Mouse (Mus musculus): ENCODE data around the gene Tcf20. TPM values are rescaled to one million over a fixed set of nuclear protein-coding genes. Genes with fewer than 3 reads are reported as not detected.
A peak's percentile ranks its signal among the peaks of the same experiment; 100 is the strongest.

Gene Tcf20
- total RNA-seq, 2 experiments from 2014 or later = 238 to 241 TPM

GRCm38 (mm10) chr15:82928023-82928422 is 59.6 kb downstream of the Tcf20 start:
- no peak for DNase-seq (ENCODE audit: low spot score in 2 of 2)

- no peak for DNase-seq (ENCODE audit: low spot score in 2 of 2)
These were observed 60.6 kb downstream of the Tcf20 start for GRCm38 (mm10) chr15:82927057-82927456.

DNA sequence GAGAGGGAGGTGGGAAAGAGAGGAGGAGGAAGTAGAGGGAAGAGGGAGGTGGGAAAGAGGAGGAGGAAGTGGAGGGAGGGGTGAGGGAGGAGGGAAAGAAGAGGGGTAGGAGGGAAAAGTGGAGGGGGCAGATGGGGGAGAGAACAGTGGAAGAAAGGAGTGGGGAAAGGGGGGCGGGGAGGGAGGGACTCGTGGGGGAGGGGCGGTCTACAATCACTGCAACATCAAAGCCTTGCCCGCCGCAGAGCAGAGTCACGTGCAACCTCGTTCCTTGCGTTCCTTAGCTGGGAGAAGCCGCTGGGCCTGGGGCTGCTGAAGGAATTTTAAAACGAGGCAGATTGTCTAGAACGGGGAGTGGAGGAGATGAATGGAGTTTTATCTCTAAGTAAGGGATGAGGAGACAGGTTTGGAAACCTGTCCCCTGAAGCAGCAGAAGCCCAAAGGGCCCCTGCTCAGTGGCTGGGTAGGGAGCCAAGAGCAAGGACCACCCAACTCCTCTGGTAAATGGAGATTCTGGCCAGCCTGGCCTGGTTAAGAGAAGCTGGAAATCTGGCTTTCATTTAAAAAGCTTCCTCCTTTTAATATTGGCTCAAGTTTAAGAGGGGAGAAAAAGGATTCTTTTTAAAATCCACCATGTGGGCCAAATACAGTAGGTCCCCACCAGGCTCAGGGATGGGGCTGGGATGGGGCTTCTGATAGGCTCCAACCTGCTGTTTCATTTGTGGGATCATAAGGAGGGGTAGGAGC is 62.8 kb downstream of the Tcf20 start:
- DNase-seq (ENCODE audit: low spot score in 2 of 2) = no peak

GRCm38 (mm10) chr15:82923531-82923930 is 64.1 kb downstream of the Tcf20 start:
- no peak for DNase-seq (ENCODE audit: low spot score in 2 of 2)

DNA sequence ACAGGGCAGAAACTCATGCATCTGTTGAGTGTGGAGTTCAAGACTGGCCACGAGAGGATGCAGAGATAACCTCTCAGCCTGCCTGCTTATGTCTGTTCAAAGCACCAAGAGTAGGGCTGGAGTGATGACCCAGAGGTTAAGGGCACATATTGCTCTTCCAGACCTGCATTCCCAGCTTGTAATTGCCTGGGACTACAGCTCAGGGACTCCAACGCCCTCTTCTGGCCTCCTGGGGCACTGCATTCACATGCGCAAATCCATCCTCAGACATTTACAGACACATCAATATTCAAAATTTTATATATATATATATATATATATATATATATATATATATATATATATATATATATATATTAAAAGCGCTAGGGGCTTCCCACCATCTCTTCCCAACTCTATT is 64.9 kb downstream of the Tcf20 start:
- no peak for DNase-seq (ENCODE audit: low spot score in 2 of 2)

DNA sequence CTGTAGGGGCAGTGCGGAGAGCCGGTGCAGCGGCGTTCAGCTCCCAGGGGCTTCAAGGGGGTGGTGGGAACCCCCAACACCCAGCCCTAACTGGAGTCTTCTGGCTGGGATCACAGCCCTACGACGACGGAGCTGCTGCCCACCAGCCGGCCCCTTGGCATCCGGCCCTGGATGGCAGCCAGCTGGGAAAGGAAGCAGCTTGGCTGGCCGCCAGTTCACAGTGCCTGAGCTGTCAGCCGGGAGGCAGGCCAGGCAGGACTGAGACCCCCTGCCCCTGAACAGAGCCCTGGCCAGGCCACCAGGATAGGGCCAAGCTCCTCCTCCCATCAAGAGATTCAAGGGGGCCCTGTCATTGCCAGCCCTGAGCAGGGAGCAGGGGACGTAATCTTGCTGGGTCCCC is 65.6 kb downstream of the Tcf20 start:
- peak; percentile 81 to 83 for DNase-seq (ENCODE audit: low spot score in 2 of 2)

GRCm38 (mm10) chr15:82921559-82921958 is 66.1 kb downstream of the Tcf20 start:
- DNase-seq (ENCODE audit: low spot score in 2 of 2) = no peak

DNA sequence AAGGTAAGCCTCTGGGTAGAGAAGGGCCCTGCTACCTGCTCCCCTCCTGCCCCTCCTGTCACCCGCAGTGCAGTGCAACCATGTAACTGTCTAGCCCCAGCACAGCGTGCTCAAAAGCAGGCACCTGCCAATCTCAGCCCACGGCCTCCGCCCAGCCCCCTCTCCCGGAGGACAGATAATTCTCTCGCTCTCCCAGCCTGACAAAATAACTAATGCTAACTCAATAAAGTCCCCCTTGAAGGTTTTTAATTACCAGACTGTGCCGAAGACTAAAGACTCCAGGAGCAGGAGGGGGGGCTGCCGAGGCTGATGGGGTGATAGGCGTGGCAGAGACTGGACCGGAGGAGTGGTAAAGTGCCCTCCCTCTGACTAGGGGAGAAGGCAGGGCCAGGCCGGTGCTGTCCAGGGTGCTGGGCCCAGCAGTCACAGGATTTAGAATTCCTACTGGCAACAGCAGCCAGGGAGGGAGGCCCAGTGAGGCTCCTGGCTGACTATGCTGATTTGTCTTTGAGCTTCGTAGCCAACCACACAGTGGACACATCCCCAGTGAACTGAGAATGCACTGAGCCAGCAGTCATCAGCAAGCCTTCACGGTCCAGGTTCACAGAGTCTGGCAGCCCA is 66.7 kb downstream of the Tcf20 start:
- peak in 1 of 2 experiments; percentile 51 for DNase-seq (ENCODE audit: low spot score in 2 of 2)

GRCm38 (mm10) chr15:82917965-82918364 is 69.7 kb downstream of the Tcf20 start:
- DNase-seq (ENCODE audit: low spot score in 2 of 2) = no peak

- peak; percentile 81 to 89 for DNase-seq (ENCODE audit: low spot score in 2 of 2)
These were observed 70.3 kb downstream of the Tcf20 start for GRCm38 (mm10) chr15:82917207-82917844.

DNA sequence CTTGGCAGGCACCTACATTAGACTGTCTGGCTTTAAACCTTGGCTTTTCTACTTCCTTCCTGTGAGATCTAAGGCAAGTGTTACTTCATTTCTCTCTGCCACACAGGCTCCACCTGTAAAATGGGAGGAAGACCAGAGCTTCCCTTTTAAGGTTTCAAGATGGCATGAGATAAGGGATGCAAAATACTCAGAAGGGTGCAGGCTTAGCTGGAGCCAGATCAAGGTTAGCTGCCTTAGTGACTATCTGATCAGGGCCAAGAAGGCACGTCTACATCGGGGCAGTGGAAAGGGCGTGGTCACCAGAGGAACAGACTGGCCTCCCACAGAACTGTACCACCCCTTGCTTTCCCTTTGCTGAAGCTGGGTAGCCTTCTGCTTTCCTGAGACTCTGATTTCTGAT is 73.2 kb downstream of the Tcf20 start:
- DNase-seq (ENCODE audit: low spot score in 2 of 2) = no peak

DNA sequence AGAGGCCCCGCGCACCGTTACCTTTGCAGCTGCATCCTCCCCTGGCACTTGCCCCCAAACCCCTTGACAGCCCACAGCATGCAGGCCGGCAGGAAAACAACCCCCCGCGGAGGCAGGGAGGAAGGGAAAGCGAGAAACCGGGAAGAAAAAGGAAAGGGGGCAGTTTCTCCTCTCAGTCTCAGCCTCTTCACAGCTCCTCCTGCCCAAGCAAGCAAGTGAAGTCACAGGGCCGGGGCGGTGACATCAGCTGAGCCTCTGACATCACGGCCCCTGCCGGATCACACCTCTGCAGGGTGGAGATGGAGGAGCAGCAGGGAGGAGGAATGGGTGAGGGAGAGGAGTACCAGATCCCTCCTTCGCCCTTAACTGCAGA is 75.7 kb downstream of the Tcf20 start:
- DNase-seq (ENCODE audit: low spot score in 2 of 2) = no peak

GRCm38 (mm10) chr15:82911001-82911964 is 76.4 kb downstream of the Tcf20 start:
- no peak for DNase-seq (ENCODE audit: low spot score in 2 of 2)

- DNase-seq (ENCODE audit: low spot score in 2 of 2) = no peak
These were observed 77.1 kb downstream of the Tcf20 start for GRCm38 (mm10) chr15:82910596-82910995.

DNA sequence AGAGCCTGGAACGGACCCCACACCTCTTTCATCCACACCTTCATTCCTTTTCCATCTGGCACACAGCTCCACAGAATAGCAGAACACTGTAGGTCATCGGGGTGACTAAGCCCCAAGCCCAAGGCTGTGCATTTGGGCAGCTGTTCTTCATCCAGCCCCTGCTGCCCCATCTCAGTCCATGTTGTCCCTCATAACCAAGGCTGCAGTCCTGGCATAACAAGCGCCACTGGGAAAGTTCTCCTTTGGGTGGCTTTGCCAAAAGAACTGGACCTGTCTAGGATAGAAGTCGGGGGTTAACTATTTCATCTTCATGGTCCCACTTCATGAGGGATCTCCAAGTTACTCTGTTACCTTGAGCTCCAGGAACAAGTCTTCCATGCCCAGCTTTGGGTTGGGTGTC is 77.9 kb downstream of the Tcf20 start:
- no peak for DNase-seq (ENCODE audit: low spot score in 2 of 2)

- DNase-seq (ENCODE audit: low spot score in 2 of 2) = no peak
These were observed 79.2 kb downstream of the Tcf20 start for GRCm38 (mm10) chr15:82908521-82908920.

DNA sequence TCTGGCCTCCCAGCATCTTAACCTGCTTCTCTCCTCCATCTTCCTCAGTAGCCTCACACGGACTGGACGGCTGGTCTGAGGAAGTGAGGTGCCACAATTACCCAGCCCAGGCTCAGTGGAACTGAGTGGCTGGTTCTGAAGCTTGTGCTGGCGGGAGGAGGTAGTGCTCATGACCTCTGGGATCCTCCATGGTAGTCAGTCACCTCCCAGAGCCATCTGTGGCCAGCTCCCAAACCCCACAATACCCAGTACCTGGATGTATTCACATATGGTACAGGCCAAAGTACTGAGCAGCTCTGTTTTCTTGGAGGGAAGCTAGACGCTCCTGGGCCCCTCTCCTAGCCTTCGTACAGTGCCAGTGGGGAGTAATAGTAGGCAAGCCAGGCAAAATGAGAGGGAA is 80.4 kb downstream of the Tcf20 start:
- DNase-seq (ENCODE audit: low spot score in 2 of 2) = no peak

GRCm38 (mm10) chr15:82906574-82907061 is 81.1 kb downstream of the Tcf20 start:
- no peak for DNase-seq (ENCODE audit: low spot score in 2 of 2)

DNA sequence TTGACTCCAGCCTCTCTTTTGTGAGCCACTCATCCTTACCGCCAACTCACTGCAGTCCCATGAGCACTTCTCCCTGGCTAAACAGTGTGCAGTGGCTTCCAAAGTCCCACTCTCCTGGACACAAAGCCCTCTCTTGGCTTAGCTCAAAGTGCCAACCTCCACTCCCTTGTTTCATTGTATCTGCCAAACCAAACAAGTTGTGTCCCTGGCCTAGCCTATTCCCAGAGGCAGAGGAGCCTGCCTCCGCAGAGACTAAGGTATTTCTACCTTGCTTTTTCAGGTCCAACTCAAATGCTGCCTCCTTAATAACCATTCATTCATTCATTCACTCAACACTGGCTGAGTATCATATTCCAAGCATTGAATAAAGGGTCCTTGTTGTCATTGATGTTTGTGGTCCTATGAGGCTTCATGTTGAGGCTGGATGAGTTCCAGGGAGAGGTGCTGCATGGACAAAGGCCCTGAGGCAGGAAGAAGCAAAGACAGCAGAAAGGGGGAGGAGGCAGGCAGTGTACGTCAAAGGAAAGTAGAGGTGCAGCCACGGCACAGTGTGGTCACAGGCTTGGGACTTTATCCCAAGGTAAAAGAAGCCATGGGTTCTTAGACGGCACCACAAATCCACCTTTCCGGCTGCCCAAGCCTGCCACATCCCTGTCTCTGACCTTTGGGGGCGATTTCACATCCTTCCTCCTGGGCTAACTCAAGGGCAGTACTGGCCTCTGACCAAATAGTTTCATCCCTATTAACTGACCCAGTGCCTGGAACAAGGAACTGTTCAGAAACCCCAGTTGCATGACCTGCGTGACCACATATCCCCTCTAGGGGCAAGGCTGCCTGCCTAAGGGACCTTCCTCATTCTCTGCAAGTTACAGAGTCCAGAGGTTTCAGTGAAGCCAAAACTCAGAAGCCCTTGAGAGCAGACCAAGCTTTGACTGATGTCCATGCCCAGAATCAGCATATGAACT is 82.0 kb downstream of the Tcf20 start:
- DNase-seq (ENCODE audit: low spot score in 2 of 2) = no peak

DNA sequence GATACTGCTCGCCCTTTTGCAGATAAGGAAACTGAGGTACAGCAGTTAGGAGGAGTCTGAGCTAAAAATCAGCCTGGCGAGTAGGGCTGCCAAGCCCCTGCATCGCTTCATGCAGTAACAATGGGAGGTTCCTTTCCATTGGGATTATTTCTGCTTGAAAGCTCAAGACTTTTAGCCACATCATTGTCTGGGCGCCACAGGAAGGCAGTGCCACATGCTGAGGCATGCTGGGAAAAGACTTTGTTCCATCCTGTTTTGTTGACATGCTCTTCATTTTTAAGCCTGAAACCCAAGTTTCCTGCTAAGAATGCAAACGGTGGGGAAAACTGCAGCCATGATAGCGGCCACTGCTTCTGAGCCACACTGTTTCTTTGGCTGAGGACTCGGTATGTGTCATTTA is 83.1 kb downstream of the Tcf20 start:
- DNase-seq (ENCODE audit: low spot score in 2 of 2) = no peak
